Mouse (Mus musculus): ENCODE measurements at regions not wholly inside any gene's neighbourhood (a gene's known extent, or its start where the extent isn't known, plus 50 kb on each side); places are given as distances from the start of the nearest gene placed in this dataset.

- H3K4me3 ChIP-seq (ENCODE audit: low read depth, low read length) = no peak overlapping the region
- no peaks in the 10 kb centered on the region for H3K9me3 ChIP-seq (ENCODE audit: control insufficient read depth)
- no peak overlapping the region for H3K9ac ChIP-seq (ENCODE audit: low read depth, low read length)
- no peak for TF ChIP-seq CTCF (IDR thresholded peaks at IDR 0.05; ENCODE audit: low read depth)
- no peaks in the 10 kb centered on the region for H3K27me3 ChIP-seq (replicated peaks; ENCODE audit: control insufficient read depth, insufficient read depth, low read length)
- no peaks in the 10 kb centered on the region for H3K36me3 ChIP-seq (ENCODE audit: control insufficient read depth, insufficient read depth)
- H3K27ac ChIP-seq (ENCODE audit: low read depth, low read length) = no peak overlapping the region
- WGBS = 71% methylated on average over 8 of the region's 8 CpGs
- no peaks in the 10 kb centered on the region for H3K4me1 ChIP-seq (replicated peaks; ENCODE audit: control insufficient read depth, insufficient read depth, low read length)
- ATAC-seq = no peak
- H3K4me2 ChIP-seq (replicated peaks; ENCODE audit: low read depth) = no peak overlapping the region
These were observed 141.0 kb downstream of the AI429214 start for GRCm38 (mm10) chr8:37134192-37134964.

GRCm38 (mm10) chr8:37150286-37150685, 156.9 kb downstream of the AI429214 start:
- TF ChIP-seq CTCF (IDR thresholded peaks at IDR 0.05; ENCODE audit: low read depth) = no peak
- Histone ChIP-seq H3K36me3 (ENCODE audit: control insufficient read depth, insufficient read depth) (no peaks in the 10 kb centered on the region), H3K4me2 (replicated peaks; ENCODE audit: low read depth) (no peak overlapping the region), H3K4me3 (ENCODE audit: low read depth, low read length) (no peak overlapping the region), H3K9me3 (ENCODE audit: control insufficient read depth) (no peaks in the 10 kb centered on the region), H3K9ac (ENCODE audit: low read depth, low read length) (no peak overlapping the region), H3K4me1 (replicated peaks; ENCODE audit: control insufficient read depth, insufficient read depth, low read length) (no peaks in the 10 kb centered on the region), H3K27me3 (replicated peaks; ENCODE audit: control insufficient read depth, insufficient read depth, low read length) (no peaks in the 10 kb centered on the region), H3K27ac (ENCODE audit: low read depth, low read length) (no peak overlapping the region)
- no peak for ATAC-seq
- WGBS = 59% methylated on average over 1 of the region's 1 CpGs

GRCm38 (mm10) chr8:37154361-37154760, 161.0 kb downstream of the AI429214 start:
- WGBS = 86% methylated on average over 7 of the region's 7 CpGs
- TF ChIP-seq CTCF (IDR thresholded peaks at IDR 0.05; ENCODE audit: low read depth) = no peak
- no peak for ATAC-seq
- H3K4me2 ChIP-seq (replicated peaks; ENCODE audit: low read depth) = no peak overlapping the region
- no peaks in the 10 kb centered on the region for H3K36me3 ChIP-seq (ENCODE audit: control insufficient read depth, insufficient read depth)
- H3K9me3 ChIP-seq (ENCODE audit: control insufficient read depth) = no peaks in the 10 kb centered on the region
- no peak overlapping the region for H3K4me3 ChIP-seq (ENCODE audit: low read depth, low read length)
- no peak overlapping the region for H3K27ac ChIP-seq (ENCODE audit: low read depth, low read length)
- H3K4me1 ChIP-seq (replicated peaks; ENCODE audit: control insufficient read depth, insufficient read depth, low read length) = no peaks in the 10 kb centered on the region
- no peak overlapping the region for H3K9ac ChIP-seq (ENCODE audit: low read depth, low read length)
- no peaks in the 10 kb centered on the region for H3K27me3 ChIP-seq (replicated peaks; ENCODE audit: control insufficient read depth, insufficient read depth, low read length)

GRCm38 (mm10) chr8:37154946-37155345, 161.5 kb downstream of the AI429214 start:
- Histone ChIP-seq H3K9ac (ENCODE audit: low read depth, low read length) (no peak overlapping the region), H3K27me3 (replicated peaks; ENCODE audit: control insufficient read depth, insufficient read depth, low read length) (no peaks in the 10 kb centered on the region), H3K36me3 (ENCODE audit: control insufficient read depth, insufficient read depth) (no peaks in the 10 kb centered on the region), H3K27ac (ENCODE audit: low read depth, low read length) (no peak overlapping the region), H3K4me1 (replicated peaks; ENCODE audit: control insufficient read depth, insufficient read depth, low read length) (no peaks in the 10 kb centered on the region), H3K4me2 (replicated peaks; ENCODE audit: low read depth) (no peak overlapping the region), H3K9me3 (ENCODE audit: control insufficient read depth) (no peaks in the 10 kb centered on the region), H3K4me3 (ENCODE audit: low read depth, low read length) (no peak overlapping the region)
- no peak for ATAC-seq
- WGBS = 88% methylated on average over 8 of the region's 8 CpGs
- TF ChIP-seq CTCF (IDR thresholded peaks at IDR 0.05; ENCODE audit: low read depth) = no peak

- WGBS = 7% methylated on average over 9 of the region's 9 CpGs
- no peak for ATAC-seq
- H3K4me3 ChIP-seq (ENCODE audit: low read depth, low read length) = no peak overlapping the region
- no peak overlapping the region for H3K9ac ChIP-seq (ENCODE audit: low read depth, low read length)
- no peaks in the 10 kb centered on the region for H3K4me1 ChIP-seq (replicated peaks; ENCODE audit: control insufficient read depth, insufficient read depth, low read length)
- H3K4me2 ChIP-seq (replicated peaks; ENCODE audit: low read depth) = no peak overlapping the region
- H3K27ac ChIP-seq (ENCODE audit: low read depth, low read length) = no peak overlapping the region
- no peaks in the 10 kb centered on the region for H3K9me3 ChIP-seq (ENCODE audit: control insufficient read depth)
- H3K36me3 ChIP-seq (ENCODE audit: control insufficient read depth, insufficient read depth) = no peaks in the 10 kb centered on the region
- peak; percentile 82 for TF ChIP-seq CTCF (IDR thresholded peaks at IDR 0.05; ENCODE audit: low read depth)
- H3K27me3 ChIP-seq (replicated peaks; ENCODE audit: control insufficient read depth, insufficient read depth, low read length) = no peaks in the 10 kb centered on the region
These were observed 166.1 kb downstream of the AI429214 start for GRCm38 (mm10) chr8:37159481-37159880.

- ATAC-seq = no peak
- Histone ChIP-seq H3K36me3 (ENCODE audit: control insufficient read depth, insufficient read depth) (no peaks in the 10 kb centered on the region), H3K9ac (ENCODE audit: low read depth, low read length) (no peak overlapping the region), H3K27me3 (replicated peaks; ENCODE audit: control insufficient read depth, insufficient read depth, low read length) (no peaks in the 10 kb centered on the region), H3K4me3 (ENCODE audit: low read depth, low read length) (no peak overlapping the region), H3K4me2 (replicated peaks; ENCODE audit: low read depth) (no peak overlapping the region), H3K4me1 (replicated peaks; ENCODE audit: control insufficient read depth, insufficient read depth, low read length) (no peaks in the 10 kb centered on the region), H3K27ac (ENCODE audit: low read depth, low read length) (no peak overlapping the region), H3K9me3 (ENCODE audit: control insufficient read depth) (no peaks in the 10 kb centered on the region)
- WGBS = 69% methylated on average over 1 of the region's 1 CpGs
- no peak for TF ChIP-seq CTCF (IDR thresholded peaks at IDR 0.05; ENCODE audit: low read depth)
These were observed 203.5 kb downstream of the AI429214 start for GRCm38 (mm10) chr8:37196859-37197258.
